Mouse (Mus musculus): ENCODE data around the gene Simc1.
"Not testable (repeated sequence)": the region's sequence is repeated elsewhere in the genome, so short reads cannot be mapped to it uniquely, and the experiment has no call there.

The Simc1 gene

DNA sequence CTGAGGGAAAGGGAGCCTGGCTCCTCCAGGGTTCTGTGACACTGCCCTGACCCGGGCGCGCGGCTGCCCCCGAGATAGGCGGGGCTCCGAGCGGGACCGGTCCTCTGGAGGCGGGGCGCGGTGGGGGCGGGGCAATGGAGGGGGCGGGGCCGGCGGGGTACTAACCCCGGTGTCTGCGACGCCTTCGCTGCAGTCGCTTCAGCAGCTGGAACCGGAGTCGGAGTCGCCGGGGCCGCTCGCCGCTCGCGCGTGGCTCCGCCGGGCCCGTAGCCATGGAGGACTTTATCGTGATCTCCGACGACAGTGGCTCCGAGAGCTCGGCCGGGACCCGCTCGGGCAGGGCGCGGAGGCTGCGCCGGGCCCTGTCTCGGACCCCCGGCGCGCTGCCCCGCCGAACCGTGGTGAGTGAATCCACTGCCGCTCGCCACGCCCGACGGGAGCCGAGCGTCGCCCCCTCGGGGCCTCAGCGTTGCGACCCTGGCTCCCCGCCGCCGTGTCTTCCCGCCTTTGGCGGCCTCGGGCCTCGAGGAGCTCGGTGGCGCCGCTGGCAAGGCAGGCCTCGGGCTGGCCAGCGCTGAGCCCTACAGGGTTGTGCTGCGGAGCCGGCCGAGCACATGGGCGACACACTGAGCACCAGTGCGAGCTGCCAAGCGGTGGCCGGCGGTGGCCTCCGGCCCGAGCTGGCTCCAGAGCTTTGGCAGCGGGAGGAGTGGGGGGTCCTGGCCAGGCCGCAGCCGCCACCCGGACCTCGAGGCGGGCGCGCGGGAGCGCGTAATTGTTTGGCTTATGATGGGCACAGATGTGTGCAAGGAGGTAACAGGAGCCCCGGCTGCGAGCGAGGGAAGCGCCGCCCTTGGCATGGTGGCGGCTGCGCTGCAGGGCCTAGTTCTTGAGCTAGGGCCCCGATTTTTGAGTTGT is at the start of gene Simc1:
Gene Simc1 (plus strand): TSS at position 176 of the 918 bp plus-strand sequence.
- DNase-seq = peak; percentile 68

DNA sequence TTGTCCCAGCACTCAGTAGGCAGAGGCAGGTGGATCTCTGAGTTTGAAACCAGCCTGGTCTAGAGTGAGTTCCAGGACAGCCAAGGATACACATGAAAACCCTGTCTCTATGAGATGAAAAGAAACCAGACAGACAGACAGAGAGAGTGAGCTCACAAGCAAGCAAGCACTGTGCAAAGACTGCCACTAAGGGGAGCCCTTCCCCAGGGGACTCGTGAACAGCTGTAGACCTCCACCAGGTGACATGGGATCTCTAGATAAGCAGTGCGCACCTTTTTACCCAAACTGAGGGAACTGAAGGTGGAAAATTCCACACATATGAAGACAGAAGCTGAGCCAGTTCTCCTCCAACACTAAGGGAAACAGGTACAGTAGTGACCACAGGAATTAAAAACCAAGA is 46.5 kb upstream of the Simc1 start:
- DNase-seq = no peak

DNA sequence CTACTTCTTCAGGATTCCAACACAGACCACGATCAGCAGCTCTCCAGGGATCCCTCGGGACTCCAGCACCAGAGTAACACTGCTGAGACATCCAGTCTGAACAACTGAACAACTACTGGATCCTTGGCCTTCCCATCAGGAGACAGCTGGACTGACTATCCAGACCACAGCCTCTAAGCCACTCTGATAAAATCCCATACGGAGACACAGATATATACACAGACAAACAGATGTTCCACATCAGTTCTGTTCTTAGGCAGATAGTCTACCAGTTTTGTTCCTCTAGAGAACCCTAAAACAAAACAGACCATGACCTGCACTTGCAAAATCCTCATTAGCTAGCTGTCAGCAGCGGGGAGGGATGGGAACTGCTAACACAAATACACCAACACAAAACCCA is 44.3 kb upstream of the Simc1 start:
- no peak for DNase-seq

DNA sequence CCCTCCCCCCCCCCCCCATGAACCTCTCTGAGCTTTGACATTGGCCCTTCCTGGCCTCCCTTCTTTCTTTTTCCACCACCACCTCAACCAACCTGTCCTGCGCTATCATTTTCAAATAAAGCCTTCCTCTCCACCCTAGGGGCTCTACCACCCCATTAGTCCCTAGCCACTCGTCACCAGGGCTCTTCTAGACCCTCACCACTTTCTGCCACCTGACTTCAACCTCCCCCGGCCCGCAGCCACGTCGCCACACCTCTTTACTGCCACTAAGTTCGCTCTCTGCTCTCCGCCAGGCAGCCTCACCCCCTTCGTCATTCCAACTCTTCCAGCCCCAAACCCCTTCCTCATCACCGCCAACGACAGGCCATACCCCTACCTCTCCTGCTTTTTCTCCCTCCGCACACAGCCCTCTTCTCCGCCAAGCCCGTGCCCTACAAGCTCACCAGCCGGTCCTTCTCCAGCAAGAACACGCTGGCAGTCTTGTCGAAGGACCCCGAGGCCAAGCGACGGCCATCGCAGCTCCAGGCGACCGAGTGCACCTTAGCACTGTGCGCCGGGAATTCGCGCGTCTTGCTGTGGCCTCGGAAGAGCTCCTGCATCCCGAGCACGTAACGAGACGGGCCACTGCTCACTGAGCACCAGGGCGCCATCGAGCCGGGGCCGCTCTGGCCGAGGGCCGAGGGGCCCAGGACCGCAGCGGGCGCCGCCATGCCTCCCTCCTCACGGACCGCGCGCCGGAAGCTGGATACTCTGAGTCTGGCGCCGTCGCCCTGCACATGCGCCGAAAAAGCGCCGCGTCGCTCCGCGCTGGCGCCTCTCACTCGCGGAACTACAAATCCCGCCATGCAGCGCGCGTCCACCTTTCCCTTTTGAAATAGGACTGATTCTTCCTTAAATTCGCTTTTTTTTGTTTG is 35.2 kb upstream of the Simc1 start, which contains the start of gene Thoc3:
Gene Thoc3 (minus strand): TSS at position 752 of the 914 bp plus-strand sequence.
- DNase-seq = peak; percentile 91

DNA sequence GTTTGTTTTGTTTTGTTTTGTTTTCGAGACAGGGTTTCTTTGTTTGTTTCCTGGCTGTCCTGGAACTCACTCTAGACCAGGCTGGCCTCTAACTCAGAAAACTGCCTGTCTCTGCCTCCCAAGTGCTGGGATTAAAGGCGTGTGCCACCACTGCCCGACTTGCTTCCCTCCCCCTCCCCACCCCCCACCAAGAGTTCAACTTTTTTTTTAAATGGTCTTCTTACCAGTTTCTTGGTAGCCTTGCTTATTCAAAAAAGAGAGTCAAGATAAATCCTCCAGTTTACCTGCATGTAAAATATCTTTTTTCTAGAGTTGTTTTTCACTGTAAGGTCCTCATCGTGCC is 34.6 kb upstream of the Simc1 start:
- DNase-seq = no peak

DNA sequence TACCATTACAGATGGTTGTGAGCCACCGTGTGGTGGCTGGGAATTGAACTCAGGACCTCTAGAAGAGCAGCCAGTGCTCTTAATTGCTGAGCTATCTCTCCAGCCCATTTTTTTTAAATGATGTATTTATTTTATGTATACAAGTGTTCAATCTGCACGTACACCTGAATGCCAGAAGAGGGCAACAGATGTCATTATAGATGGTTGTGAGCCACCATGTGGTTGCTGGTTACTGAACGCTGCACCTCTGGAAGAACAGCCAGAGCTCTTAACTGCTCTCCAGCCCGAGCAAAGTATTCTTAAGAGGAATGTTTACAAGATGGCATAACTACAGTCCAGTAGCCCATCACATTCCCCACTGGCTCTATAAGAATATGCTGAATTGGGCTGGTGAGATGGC is 31.6 kb upstream of the Simc1 start:
- no peak for DNase-seq

DNA sequence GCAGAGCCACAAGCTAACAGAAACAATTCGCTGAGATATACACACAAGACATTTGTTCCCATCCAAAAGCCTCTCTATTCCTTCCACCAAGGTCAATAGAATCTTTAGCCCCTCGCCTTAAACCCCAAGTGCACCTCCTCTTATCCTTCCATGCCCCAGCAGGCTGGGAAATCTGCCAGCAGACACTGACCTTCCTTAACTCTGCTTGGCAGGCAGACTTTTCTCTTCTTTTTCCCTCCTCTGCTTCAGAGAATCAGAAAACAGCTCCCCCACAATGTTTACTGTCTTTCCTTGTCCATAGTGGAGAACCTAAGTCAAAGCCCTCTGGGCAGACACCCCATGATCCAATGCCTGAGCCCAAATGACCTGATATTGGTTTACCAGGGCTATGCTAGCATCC is 28.6 kb upstream of the Simc1 start:
- DNase-seq = no peak

DNA sequence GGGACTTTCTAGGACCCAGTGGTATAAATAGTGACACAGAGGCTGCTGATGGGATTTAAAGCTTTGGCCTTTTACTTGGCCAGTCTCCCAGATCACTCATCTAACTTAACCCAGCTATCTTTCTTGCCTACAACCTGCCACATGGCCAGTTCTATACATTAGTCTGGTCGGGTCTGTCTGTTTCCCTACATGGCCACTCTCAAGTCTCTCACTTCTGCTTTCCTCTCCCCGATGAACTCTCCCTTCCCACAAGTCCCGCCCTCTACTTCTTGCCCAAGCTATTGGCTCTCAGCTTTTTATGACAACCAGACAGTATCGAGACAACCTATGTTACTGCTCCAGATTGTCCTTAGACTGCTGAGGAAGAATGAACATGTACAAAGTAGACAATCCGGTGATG is 27.9 kb upstream of the Simc1 start:
- no peak for DNase-seq

DNA sequence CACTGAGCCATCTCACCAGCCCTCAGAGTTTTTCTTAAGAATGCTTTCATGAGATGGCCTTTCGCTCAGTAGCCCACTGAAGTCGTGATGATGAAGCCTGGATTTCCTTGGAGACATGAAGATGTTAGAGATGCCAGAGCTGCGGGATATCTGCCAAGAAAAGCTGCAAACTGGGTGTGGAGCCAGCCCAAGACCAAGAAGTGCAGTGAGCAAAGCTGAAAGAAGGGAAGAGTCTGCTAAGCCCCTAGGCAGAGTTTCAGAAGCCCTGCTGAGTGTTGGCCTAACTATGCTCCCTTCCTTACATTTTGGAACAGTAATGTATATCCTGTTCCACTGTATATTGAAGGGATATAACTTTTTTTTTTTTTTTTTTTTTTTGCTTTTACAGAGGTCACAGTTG is 24.3 kb upstream of the Simc1 start:
- DNase-seq = no peak

DNA sequence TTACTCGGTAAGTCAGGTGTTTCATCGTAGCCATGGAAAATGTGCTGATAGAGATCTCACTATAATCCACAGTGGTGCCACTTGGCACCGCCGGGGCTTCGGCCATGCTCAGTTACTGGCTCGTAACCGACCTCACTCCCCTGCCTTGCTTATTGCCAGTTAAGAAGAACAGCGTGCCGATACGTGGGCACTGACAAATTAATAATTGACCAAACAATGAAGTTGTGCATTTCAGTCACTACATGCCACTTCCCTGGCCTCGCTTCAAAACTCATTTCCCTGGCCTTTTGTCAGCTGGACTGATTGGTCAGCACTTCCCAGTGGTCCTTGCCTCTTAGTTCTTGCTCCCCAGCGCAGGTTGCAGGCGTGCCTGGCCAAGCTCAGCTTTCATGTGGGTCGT is 22.1 kb upstream of the Simc1 start:
- no peak for DNase-seq

DNA sequence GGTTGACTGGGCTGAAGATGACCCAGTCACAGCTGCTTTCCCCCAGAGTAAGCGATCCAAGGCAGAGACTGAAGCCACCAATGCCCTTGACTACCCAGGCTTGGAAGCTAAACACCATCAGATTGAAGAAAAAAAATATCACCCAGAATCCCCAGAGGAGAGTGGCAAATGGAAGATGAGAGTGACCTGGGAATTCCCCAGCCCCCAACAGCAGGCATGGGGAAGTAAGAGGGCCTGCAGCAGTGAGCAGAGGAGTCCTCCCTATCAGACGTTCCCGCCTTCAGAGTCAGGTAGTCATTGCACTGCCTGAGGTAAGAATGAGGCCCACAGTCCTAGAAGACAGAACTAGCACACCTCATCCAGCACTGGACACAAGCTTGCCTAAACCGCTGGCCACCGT is 13.2 kb upstream of the Simc1 start:
- no peak for DNase-seq

DNA sequence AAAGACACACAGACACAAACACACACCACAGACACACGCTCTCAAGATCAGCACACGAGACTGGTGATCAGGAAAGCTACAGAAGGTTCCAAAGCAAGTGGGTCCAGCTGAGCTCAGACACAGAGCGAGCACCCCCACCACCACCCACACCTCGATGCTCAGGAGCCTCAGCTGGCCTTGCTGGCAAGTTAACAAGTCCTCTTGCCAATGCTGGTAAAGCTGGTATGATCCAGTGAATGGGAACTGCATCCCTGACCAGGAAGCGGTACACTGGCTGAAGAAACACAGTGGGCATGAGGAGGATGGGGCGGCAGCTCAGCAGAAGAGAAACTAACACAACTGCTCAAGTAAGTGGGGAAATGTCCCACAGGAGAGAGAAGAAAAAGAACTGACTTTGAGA is 12.2 kb upstream of the Simc1 start:
- DNase-seq = no peak

DNA sequence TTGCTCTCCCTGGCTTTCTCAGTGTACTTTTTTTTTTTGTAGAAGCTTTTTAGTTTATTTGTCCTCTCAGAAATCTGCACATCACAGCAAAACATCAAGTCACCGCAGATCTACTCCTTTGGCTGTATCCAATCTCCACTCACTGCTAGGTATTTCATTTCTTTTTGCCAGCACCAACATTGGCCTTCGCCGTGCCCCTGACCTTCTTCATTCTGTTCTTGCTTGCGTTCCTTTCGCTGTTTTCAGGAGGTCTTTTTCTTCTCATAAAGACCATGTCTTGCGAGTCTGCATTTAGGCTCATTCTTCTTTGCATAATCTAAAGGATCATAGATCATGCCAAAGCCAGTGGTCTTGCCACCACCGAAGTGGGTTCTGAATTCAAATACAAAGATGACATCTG is 4.0 kb upstream of the Simc1 start:
- DNase-seq = not testable (repeated sequence)

DNA sequence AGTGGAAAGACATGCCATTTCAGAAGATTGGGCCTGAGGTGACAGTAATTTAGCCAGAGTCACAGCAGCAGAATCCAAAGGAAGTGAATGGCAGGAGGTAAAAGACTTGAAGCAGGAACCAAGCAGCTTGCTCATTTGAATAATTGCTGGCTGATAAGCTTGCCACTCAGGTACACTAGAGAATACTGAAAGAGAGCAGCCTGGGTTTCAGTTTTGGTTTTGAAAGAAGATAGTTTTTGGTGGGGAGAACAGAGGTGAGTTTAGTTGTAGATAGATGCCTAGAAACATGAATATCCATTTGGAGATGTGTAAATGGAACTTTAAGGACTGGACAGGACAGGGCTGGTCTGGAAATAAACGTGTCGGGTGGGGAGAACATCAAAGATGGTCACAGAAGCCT is 2.2 kb upstream of the Simc1 start:
- no peak for DNase-seq

DNA sequence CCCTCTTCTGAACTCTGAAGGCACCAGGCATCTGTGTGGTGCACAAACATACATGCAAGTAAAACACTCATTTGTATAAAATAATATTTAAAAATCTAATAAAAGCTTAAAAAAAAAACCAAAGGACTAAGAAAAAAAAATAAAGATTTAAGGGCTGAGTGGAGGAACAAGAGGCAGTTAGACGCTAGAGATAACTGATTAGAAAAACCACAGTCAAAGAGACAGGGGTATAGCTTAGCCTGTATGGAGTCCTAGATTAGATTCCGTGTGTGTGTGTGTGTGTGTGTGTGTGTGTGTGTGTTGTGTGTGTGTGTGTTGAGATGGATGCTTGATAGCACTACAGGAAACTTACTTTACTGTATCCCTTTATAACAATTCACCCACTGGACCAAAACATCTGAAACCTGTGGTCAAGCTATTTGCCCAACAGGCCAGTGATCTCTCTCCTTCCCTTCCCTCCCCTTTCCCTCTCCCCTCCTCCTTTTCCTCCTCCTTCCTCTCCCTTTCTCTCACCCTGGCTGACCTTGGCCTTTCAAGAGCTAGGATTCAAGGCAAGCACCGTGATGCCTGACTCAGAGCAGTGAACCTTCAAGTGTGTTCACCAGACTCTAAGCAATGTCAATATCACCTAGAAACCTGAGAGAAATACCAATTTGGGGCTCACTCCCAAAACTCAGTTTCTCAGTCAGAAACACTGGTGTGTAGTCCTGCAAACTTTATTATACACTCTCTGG is 1.5 kb upstream of the Simc1 start:
- DNase-seq = no peak

DNA sequence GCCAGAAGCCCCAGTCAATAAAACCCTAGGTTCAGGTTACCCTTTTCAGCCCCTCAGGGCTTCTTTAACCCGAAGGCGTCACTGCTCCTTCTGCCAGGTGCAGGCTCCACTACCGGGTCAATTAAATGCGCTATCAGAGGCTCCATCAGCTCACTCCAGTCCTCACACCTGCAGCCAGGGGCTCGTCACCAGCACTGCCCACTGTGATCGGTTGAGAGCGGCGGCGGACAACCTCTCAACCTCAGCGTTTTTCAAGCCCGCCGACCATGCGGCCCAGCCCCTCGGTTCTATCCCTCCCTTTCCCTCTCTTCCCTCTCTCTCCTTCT is 338 bp upstream of the Simc1 start:
- DNase-seq = no peak

DNA sequence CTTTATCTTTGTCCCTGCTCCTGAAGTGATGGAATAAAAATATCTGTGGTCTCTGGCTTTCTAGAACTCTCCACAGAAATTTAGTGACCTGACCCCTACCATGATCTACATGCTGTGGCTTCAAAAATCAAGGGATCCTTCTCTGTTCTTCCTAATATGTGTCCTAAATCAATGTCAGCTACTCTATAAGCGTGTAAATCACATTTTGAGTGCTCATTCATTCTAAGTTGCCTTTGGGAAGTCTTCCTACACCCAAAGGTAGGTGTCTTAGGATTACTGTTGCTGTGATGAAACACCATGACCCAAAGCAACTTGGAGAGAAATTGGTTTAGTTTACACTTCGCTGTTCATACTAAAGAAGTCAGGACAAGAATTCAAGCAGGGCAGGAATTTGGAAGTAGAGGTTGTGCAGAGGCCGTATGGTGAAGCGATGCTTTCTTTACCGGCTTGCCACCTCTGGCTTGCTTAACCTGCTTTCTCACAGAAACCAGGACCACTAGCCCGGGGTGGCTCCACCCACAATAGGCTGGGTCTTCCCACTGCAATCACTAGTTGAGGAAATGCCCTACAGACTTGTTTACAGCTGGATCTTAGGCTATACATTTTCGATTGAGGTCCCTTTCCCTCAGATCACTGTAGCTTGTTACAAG is 1.2 kb downstream of the Simc1 start:
- DNase-seq = no peak

DNA sequence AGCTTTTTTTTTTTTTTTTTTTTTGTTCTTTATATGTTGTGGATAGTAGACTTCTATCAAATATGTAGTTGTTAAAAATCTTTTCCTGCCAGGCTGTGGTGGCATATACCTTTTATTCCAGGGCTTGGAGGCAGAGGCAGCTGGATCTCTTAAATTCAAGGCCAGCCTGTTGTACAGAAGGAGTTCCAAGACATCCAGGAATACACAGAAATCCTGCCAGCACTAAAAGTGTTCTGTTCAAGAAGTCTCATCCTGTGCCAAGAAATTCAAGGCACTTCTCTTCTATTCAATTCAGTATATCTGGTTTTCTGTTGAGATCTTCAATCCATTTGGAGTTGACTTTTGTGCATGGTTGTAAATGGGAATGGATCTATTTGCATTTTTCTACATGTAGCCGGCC is 2.3 kb downstream of the Simc1 start:
- no peak for DNase-seq

DNA sequence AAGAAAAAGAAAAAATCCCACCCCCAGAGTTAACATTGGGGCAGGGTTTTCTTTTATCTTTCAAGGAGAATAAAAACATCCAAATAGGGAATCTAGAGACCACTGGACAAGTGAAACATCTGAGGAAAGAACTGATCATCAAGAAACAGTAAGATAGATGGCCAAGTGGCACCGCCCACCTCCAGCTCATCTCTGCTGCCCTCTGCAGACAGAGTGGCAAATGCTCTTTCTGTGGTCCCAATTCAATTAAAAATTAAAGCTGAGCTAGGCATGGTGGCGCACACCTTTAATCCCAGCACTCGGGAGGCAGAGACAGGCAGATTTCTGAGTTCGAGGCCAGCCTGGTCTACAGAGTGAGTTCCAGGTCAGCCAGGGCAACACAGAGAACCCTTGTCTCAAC is 16.6 kb downstream of the Simc1 start:
- no peak for DNase-seq

DNA sequence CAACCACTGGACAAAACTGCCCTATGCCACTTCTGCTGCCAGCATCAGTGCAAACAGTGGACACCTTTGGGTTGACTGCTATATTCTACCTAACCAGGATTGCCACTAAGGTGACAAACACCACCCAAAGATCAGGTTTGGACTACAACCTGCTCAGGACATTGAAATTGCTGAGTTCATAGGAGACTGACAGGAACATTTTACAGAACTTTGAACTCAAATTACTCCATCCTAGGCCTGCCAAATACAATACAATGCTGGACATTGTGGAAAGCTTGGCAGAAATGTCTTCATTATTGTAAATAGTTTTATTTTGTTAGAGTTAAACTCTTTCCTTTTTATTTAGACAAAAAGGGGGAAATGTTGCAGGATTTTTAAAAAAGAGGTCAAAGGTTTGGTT is 17.6 kb downstream of the Simc1 start:
- no peak for DNase-seq

DNA sequence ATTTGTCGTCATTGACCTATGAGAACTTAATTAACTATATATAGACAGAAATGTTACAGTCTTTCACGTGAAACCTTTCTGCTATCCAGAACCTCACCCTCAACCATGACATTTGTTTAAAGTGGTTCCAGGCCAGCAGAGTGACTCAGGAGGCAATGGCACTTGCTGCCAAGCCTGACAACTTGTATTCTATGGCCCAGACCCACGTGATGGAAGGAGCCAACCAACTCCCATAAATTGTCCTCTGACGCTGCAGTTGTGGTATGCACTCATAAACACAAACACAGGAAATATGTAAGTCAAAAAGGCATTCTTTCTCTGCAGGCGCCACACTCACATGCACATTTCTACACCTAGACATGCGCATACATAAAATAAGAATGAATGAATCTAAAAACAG is 23.6 kb downstream of the Simc1 start:
- no peak for DNase-seq

DNA sequence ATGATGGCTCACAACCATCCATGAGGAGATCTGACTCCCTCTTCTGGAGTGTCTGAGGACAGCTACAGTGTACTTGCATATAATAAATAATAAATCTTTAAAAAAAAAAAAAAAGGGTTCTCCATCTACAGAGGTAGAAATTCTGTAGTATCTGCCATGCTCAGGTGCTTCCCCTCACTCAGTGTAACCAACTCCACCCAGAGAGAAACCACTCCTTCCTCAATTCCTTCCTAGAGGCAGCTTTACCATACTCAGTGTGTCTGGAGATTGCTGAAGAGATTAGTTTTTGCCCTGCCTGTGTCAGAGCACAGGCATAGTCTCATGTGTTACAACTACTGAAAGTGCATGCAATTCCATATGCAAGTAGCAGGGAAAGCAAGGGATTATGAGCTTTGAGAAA is 28.6 kb downstream of the Simc1 start:
- no peak for DNase-seq

DNA sequence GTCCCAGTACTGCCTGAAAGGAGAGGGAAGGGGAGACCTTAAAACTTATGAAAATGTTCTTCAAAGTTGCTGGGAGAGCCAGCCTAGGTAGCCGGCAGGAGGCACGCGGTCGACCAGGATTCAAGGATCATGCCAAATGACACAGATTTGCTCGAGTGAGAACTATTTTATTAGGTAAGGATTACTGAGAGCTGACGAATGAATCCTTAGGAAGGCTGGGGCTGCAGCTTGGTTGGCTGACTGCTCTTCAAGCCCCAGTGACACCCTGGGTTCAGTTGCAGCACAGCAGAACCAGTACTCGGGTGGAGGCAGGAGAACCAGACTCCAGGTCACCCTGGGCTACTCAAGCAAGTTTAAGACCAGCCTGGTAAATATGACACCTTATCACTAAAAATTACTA is 44.5 kb downstream of the Simc1 start:
- no peak for DNase-seq
